Mouse (Mus musculus) left cerebral cortex, postnatal 25 days (tissue): Measurements from ENCODE around the gene Adm. TPM values are rescaled to one million over a fixed set of nuclear protein-coding genes. Genes with fewer than 3 reads are reported as not detected.
"Not testable (repeated sequence)": the region's sequence is repeated elsewhere in the genome, so short reads cannot be mapped to it uniquely, and the experiment has no call there.

ENCODE experiments used
- DNase-seq, 2 experiments: peaks; one replicate each; pipeline ENCODE4 v3.0.0; 2022; ENCODE audit warnings: low spot score in 2 of 2, mixed read lengths in 1 of 2
- intact Hi-C: fragments of 180-260 bp; cut with DNase I; formaldehyde crosslinking; loops from one replicate; pipeline ENCODE4 v1.15.1; 2025
- total RNA-seq, 2 experiments: library from RNA; stranded (reverse); gene quantifications; 2 replicates each; pipeline ENCODE4 v1.2.3; 2021

The Adm gene
- 1 to 10 TPM; 2.0 to 2.3 TPM for total RNA-seq

DNA sequence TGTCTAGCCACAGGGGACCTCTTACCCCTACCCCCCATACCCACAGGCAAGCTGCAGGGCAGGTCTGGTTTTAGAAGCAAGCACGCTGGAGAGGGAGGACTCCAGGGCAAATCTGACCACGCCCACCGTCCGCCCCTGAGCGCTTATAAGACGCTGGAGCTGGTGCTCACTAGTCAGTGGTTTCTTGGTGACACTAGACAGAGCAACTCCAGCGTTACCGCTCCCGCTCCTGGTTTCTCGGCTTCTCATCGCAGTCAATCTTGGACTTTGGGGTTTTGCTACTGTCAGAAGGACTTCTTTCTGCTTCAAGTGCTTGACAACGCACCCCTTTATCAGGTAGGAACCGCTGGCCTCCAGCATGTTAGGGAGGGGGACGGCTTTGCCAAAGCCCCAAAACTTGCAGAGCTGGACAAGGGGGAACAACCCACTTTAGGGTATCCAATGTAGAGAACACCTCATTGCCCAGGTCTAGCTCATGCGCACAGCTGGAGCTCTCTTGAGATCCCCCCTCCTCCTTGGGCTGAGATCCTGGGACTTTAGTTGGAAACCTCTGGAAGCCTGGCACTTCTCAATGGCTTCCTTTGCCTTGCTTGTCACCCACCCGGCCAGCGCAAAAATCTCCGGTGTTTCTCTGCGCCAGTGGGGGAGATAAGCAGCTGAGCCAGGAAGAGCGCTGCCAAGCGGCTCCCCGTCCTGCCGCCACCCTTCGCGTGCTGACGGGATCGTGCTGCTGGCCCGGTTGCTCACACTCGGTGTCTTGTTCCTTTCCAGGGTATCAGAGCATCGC, at the start of gene Adm:
Adm (plus strand) TSS at position 176 of the 787 bp plus-strand sequence.
- DNase-seq, result peak; percentile 55 to 58
- intact Hi-C loops, result loop anchor here (1.0 to 2.0 kb wide), 2 partner anchors 79 to 195 kb away; no protein-coding TSS in a partner anchor

DNA sequence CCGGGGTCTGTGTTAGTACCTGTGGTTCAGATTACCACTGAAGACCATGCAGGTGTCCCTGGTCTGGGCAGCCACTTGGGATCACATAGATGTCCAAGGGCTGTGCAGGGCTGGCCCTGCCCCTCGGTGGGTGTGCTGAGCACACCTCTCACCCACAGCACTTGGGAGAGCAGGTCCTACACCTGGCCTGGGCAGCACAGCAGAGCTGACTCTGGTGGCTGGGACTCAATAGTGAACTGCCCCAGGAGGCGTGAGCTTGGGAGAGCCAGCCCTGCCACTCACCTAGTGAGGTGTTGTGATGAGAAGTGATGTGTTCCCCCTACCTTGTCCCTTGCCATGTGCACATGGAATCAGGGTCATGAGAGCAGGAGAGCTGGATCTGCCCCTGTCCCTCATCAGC, 43.8 kb upstream of the Adm start:
- intact Hi-C loops, result no loop called here
- DNase-seq, result no peak

DNA sequence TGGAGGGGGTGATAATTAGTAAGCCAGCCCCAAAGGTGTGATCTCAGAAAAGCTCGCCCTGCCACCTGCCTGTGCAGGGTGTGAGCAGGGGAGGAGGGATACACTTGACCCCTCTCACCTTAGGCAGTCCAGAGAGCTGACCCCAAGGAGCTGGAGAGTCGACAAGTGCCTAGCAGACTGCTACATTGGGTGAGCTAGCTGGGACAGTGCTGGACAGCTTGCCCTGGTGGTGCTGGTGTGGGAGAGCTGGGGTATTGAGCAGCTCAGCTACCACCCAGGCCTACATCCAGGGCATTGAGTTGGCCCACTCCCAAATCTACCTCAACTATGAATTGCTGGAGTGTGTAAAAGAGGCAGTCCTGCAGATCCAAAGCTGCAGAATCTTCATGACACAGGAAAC, 43.3 kb upstream of the Adm start:
- intact Hi-C loops, result no loop called here
- no peak for DNase-seq

DNA sequence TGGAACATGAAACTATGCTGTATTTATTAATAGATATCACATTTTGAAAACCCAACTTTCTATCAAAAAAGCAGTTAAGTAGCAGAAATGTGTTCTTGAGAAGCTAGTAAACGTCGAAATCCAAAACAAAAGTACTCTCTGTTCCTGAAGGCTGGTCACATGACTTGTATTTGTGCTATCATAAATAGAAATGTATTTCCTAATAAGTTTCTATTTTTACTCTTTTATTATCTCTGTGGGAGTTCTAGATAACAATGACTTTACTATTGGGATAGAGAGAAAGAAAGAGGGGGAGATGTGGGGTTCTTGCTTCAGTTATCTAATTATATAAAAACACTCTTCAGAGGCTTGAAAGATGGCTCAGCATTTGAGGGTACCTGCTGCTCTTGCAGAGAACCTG, 42.2 kb upstream of the Adm start:
- no peak for DNase-seq
- intact Hi-C loops, result no loop called here

DNA sequence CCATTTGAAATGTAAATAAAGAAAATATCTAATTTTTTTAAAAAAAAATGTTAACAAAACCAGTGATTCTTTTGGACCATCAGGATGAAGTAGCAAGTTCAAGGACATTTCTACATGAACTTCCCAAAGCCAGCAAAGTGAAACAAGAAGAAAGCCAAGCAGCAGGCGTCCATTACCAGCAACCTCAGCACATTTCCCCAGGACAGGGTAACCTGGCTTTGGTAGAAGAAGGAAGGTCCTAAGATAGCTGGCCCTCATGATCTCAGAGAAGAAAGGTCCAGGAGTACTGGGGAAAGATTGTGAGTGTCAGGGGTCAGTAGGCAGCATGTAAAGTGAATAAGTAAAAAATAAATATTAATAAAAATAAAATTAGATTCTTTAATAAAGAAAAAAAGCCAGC, 39.7 kb upstream of the Adm start:
- intact Hi-C loops, result no loop called here
- DNase-seq, result no peak

DNA sequence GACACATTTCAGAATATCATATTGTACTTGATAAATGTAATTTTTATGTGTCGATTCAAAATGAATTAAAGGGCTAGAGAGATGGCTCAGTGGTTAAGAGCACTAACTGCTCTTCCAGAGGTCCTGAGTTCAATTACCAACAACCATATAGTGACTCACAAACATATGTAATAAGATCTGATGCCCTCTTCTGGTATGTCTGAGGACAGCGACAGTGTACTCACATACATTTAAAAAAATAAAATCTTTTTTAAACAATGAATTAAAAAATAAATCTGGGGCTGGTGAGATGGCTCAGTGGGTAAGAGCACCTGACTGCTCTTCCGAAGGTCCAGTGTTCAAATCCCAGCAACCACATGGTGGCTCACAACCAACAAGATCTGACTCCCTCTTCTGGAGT, 33.5 kb upstream of the Adm start:
- intact Hi-C loops, DNase-seq: not testable (repeated sequence)

DNA sequence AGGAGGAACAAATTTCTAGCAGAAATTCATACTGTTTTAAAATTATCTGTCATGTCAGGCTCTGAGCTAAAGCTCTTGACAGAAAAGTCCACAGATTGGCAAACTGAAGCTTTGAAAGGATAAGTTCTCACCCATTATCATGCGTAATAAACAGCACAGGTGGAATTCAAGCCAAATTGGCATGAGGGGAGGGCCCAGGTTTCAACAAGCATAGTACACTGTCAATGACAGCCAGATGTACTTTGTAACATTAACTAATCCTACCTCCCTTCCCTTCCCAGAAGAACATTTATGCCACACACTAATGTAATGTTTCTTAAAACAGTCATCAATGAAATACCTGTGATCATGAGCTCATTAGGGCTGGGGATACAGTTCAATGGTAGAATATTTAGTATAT, 30.3 kb upstream of the Adm start:
- no peak for DNase-seq
- intact Hi-C loops, result no loop called here

DNA sequence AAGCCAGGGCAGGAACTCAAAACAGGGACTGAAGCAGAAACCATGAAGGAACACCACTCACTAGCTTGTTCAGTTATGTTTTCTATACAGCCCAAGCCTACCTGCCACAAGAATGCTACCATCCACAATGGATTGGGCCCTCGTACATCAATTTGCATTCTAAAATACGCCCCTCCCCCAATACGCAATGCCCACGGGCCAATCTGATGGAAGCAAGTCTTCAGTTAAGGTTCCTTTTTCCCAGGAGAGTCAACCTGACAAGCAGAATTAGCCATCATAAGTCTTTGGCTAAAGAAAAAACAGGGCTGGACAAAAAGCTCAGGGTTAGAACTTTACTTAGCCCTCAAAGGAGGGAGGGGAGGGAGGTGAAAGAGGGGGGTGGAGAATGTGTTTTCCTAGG, 22.0 kb upstream of the Adm start:
- intact Hi-C loops, result no loop called here
- DNase-seq, result no peak

DNA sequence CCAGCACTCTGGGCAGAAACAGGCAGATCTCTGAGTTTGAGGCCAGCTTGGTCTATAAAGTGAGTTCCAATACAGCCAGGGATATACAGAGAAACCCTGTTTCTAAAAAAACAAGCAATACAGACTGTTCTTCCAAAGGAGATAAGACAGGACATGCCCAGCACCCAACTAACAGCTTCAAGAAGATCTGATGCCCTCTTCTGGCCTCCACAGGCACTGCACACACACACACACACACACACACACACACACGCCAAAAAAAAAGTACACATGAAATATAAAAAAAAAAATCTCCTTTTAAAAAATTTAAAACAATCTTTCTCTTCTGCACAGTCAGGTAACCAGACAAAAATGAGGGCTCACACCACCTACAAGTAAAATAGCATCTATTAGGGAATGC, 20.6 kb upstream of the Adm start:
- intact Hi-C loops, result no loop called here
- DNase-seq, result no peak

DNA sequence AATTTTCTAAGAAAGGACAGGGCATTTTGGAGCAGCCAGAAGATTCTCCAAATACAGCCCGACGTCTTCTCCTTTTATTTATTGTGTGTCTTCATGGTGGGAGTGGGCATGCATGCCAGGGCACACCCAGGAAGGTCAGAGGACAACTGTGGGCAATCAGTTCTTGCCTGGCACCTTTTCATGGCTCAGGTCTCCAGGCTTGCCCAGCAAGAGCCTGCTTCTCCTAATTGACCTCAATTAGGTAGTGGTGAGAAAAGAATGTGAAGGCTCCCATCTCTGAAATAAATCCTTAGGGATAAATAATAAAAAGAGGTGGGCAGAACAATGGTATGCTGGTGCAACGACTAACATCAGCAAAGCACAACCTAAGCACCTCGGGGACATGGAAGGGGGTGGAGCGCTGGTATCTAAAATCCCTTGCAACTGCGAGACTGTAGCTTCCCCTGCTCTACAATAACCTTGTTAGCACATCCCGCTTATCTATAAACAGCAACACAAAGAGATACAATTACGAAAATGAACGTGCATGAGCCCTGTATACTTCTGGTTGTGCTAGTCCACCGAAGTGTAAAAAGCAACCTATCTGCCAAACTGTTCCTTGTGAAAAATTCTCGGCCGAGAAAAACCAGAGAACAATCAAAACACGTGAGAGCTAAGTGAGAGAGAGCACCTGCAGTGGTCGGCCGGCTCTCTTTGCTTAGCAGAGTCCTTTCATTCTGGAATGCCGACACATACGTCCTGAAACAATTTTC, 13.9 kb upstream of the Adm start:
- no peak for DNase-seq

DNA sequence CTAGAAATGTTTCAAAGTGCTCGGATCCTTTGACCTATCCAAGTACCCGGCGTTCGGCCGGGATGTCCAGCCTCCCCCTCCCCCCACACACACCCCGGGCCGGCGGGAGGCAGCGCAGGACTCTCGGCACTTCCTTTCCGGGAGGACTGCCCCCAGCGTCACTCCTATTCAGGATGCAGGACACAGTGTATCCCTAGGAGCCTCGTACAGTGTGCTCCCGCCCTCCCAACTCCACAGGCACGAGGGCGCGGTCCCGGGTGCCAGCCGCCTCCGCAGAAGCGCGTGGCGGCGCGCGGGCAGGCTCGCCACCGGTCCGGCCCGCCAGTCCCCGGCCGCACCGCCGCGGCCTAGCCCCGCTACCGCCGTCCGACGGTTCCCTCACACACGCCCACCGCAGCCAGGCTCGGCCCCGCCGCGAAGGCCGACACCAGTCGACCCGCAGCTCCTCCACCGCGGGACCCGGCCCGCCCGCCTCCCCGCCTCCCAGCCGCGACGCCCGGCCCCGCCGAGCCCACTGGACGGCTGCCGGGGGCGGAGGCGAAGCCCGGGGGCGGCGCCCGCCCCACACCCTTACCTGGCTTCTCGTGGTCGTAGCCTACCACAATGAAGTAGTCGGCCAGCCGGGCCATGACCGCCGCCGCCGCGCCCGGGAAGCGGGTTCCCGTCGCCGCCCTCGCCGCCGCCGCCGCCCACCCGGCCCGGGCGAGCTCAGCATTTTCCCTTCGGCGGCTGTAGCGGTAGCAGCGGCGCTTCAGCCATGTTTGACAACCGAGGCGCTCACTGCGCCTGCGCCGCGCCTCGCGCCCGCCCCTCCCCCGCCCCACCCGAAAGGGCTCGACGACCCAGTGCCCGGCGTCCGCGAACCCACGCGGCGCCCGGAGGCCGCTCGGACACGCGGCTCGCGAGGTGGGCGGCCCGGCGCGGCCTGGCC, 13.1 kb upstream of the Adm start, which contains the start of gene Sbf2:
Sbf2 (minus strand) TSS at position 790 of the 931 bp plus-strand sequence.
- intact Hi-C loops, result loop anchor here (5.0 kb wide), 1 partner anchor 57 kb away; no protein-coding TSS in a partner anchor
- peak; percentile 73 to 78 for DNase-seq

More for the DNA sequence above, 13.9 kb upstream of the Adm start:
- intact Hi-C loops, result loop anchor here (5.0 kb wide), 1 partner anchor 56 kb away; no protein-coding TSS in a partner anchor

DNA sequence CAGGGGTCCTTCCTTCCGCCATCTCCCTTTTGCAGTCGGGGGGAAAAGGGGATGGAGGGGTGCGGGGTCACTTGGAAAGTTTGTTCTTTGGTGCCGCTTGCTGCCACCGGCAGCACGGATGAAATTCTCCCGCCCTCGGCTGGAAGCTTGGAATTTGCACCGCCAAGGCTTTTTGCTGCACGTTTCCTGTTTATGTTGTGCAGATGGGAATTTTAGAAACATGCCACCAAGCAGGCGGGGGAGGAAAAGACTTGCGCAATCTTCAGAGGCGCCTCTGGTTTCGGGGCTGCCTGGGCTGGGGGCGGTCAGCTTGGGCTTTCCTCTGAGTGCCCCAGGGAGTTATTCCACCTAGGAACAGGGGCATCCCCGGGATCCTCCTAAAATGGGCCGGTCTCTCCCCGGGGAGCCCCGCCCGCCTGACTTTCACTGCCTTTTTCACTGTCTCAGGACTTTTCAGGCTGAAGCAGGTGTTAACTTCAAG, 12.3 kb upstream of the Adm start:
- intact Hi-C loops, result no loop called here
- peak; percentile 61 to 72 for DNase-seq

DNA sequence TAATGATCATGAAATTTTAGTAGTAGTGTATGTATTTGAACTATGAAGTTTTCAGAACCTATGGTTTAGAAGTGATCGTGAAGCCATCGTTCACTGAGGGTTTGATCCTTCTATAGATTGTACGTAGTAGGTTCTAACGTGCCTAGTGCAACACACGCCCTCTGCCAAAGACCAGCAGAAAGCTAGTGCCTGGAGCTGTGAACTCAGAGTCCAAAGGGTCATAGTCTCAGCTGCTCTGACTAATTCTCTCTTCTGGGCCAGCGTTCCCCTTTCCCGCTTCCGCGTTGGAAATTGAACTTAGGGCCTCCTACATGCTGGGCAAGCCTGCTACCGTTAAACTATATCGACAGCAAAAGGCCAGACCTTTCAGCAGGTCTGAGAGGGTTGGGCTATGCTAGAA, 11.7 kb upstream of the Adm start:
- intact Hi-C loops, result no loop called here
- DNase-seq, result no peak

DNA sequence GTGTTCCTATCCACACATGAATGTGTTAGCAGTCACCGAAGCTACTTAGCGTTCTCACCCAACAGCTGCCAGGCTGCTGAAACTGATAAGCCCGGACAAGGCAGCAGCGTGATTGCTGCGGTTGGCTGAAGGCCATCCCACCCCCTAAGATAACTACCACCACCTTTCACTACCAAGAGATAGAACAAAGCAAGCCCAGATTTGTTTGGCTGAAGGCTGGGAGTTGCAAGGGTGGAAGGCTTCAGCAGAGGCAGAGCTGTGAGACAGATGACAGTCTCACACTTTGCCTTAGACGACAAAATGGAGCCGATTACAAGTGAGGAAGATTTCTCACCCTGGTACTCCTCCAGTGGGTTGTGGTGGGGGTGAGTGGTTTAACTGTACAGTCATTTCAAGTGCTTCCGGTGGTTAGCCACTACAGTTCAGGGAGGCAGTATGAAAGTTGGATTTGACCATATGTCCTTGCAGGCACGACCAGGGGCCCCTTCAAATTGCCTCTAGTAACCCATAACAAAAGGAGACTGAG, 8.3 kb upstream of the Adm start:
- intact Hi-C loops, result no loop called here
- no peak for DNase-seq

DNA sequence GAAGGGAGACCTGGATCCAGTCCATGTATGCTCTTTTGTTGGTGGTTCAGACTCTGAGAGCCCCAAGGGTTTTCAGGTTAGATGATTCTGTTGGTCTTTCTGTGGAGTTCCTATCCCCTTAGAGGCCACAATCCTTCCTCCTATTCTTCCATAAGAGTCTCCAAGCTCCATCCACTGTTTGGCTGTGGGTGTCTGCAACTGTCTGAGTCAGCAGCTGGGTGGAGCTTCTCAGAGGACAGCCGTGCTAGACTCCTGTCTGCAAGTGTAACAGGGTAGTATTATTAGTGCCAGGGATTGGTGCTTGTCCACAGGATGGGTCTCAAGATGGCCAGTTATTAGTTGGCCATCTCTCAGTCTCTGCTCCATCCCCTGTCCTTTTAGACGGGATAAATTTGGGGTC, 3.4 kb upstream of the Adm start:
- no peak for DNase-seq
- intact Hi-C loops, result no loop called here

DNA sequence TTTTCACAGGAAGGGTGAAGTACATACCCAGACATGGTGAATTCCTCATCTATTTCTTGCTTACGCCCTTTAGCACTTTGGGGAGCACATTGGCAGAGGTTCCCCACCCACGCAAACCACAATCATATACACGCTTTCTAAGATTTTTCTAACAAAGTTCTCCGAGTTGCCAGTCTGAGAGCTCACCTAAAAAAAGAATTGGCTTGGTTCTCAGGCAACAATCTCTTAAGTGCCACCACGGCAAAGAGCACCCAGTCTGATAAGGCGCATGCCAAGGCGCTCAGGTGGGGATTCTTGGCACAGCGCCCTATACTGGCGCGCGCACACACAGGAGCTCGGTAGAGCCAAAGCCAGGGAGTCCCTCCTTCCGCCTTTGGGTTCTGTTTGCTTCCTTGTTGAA, 2.5 kb upstream of the Adm start:
- intact Hi-C loops, result no loop called here
- no peak for DNase-seq

DNA sequence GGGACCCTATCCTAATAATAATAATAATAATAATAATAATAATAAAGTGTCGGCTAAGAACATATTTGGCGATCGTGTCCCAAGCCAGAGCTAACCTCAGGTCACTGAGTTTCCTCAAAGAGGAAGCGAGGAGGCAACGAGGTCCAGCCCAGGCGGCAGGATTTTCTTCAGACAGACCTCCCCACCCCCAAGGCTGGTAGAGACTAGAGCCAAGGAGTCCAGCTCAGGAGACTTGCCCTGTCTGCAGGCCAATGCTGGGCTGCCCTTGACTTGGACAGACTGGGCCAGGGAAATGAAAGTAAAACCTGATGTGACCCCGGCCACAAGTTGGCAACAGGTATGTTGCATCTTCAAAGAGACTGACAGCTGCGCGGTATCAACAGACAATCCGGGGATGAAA, 2.0 kb upstream of the Adm start:
- no peak for DNase-seq
- intact Hi-C loops, result no loop called here

DNA sequence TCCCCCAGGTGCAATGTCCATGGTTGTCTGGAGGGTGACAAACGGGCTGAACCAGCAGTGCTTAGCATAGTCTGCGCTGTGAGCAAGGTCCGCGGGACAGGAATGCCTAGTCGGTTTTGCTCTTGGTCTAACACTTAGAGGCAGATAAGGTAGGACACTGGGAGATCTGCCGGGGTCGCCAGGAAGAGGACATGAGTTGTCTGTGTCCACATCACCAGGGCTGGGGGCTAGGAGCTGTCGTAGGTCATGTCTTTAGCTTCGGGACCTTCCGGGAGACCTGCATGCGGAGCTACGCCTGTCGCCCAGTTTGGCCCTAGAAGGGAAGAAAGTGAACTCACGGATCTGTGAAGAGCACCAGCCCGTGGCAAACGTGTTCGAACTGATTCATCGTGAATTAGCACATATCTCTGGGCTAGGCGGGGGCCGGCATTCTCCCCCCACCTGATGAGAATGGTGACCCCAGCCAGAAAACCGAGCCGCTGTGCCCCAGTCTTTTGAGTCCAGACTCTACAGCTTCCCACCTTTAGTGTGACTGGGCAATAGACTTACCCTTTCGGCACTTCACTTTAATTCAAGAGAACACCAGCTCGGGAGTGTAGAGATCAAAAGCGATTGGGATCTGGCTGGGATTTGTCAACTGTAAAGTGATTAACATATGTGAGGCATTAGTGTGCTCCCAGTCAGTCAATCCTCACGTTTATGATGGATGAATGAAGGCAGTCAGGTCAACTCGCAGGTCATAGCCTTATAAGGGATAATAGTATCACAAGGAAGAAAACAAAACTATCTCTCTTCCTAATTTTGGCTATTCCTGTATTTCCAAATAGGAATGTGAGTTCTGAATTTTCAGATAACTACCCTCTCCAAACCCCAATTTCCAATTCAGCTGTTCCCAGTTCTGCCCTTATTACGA, 1.0 kb upstream of the Adm start:
- DNase-seq, result no peak
- intact Hi-C loops, result no loop called here

DNA sequence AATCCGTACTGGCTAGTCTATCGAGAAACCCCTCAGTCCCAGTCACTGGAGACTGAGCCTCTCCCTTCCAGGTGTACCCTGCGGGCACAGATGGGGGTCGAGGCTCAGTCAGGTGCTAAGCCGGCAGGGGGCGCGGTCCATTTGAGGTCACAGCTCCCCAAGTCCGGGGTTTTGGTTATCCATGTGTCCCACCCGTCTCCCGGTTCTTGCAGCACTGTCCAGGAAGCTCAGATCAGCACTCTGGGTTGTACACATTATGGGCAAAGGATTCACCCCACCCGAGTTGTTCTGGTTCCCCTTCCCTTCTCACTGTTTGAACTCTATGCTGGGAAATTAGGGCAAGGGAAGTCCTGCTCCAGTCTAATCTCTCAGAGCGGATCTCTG, 370 bp upstream of the Adm start:
- no peak for DNase-seq
- intact Hi-C loops, result no loop called here
